Mouse (Mus musculus) neural tube, embryonic 14.5 days (tissue): Measurements from ENCODE around the gene Pxn. TPM values are rescaled to one million over a fixed set of nuclear protein-coding genes. Genes with fewer than 3 reads are reported as not detected.

Experiments used
- ATAC-seq: fragments of 200-750 bp; cut with Nextera tagmentation; 2 replicates; pipeline ENCODE4 v1.8.0; 2017; ENCODE audit warnings: low read depth, mild to moderate bottlenecking, moderate TSS enrichment, moderate library complexity
- H3K27ac ChIP-seq: fragments of 300-500 bp; sonication (generic); 2 replicates; pipeline ENCODE4 v1.5.1; 2014; ENCODE audit warnings: low read depth, mild to moderate bottlenecking, control low read depth, low read length, moderate library complexity, mixed read lengths
- H3K27me3 ChIP-seq: fragments of 300-500 bp; sonication (generic); 2 replicates; pipeline ENCODE4 v1.6.1; 2014; ENCODE audit warnings: low read length; ENCODE audit not compliant: control insufficient read depth, insufficient read depth
- H3K36me3 ChIP-seq: fragments of 300-500 bp; sonication (generic); 2 replicates; pipeline ENCODE4 v1.6.1; 2014; ENCODE audit warnings: low read length, mixed read lengths; ENCODE audit not compliant: control insufficient read depth, insufficient read depth
- H3K4me1 ChIP-seq: fragments of 300-500 bp; sonication (generic); 2 replicates; pipeline ENCODE4 v1.6.1; 2014; ENCODE audit warnings: low read length; ENCODE audit not compliant: control insufficient read depth, insufficient read depth
- H3K4me2 ChIP-seq: fragments of 300-500 bp; sonication (generic); 2 replicates; pipeline ENCODE4 v1.6.1; 2014; ENCODE audit warnings: mild to moderate bottlenecking, low read depth, low read length, control low read depth
- H3K4me3 ChIP-seq: fragments of 300-500 bp; sonication (generic); 2 replicates; pipeline ENCODE4 v1.5.1; 2014; ENCODE audit warnings: low read depth, low read length, control low read depth, mixed read lengths
- H3K9ac ChIP-seq: fragments of 300-500 bp; sonication (generic); replicated peaks from 2 replicates; pipeline ENCODE4 v1.6.1; 2014; ENCODE audit warnings: low read depth, mild to moderate bottlenecking, control low read depth, low read length, mixed read lengths
- H3K9me3 ChIP-seq: fragments of 300-500 bp; sonication (generic); 2 replicates; pipeline ENCODE4 v1.6.1; 2016; ENCODE audit warnings: low read length; ENCODE audit not compliant: control insufficient read depth
- WGBS: fragments of 180-500 bp; shearing (Covaris S2); extraction: QIAGEN DNeasy Blood & Tissue Kit; methylation state at CpG from one replicate; pipeline ENCODE4 v1.1.7; 2014; 5-methylcytosine and 5-hydroxymethylcytosine counted together
- polyA plus RNA-seq: library from polyadenylated mRNA; unstranded; fragments of >200 nt; fragmentation: Nextera tagmentation; extraction: Ambion mirVana; gene quantifications from 2 replicates; pipeline ENCODE4 v1.2.1, GENCODE M21; 2014

Pxn gene
- polyA plus RNA-seq, 1 experiment from 2014 or later, result 8.5 TPM

DNA sequence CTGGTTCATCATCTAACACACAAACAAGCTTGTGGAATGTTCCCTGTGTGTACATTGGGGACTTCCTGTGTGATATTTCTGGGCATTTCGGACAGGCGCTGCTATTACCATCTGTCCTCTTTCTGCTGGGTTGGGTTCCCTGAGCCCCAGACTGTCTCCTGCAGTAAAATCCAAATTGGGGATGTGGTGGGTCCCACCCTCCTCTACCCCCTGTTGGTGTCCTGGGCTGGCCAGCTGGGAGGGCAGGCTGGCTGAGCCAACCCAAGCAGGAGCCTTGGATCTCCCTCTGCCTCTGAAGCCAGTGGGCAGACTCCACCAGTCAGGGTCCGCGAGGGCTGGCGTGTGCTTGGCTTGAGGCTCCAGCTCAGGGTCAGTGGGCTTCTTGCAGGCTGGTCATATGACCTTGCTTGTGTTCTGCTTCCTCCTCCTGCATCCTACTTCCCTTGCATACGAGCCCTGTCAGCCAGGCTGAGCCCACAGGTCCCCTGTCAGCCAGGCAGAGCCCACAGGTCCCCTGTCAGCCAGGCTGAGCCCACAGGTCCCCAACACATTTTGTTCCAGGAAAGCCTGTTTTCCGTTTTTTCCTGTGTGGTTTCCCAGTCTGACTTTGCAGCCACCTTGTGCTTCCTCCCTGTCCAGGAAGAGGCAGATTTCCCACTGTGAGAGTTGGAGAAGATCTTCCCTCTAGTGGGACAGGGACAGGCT, 23.4 kb downstream of the Pxn start:
- Histone ChIP-seq H3K27ac (no peak overlapping the region), H3K9ac (no peak overlapping the region), H3K4me3 (no peak overlapping the region), H3K9me3 (no peaks in the 10 kb centered on the region), H3K27me3 (no peaks in the 10 kb centered on the region), H3K4me1 (peaks cover 19% of the 10 kb centered on the region), H3K36me3 (no peaks in the 10 kb centered on the region), H3K4me2 (no peak overlapping the region)
- WGBS, result 77% methylated on average over 7 of the region's 7 CpGs
- no peak for ATAC-seq

GRCm38 (mm10) chr5:115530447-115530809, 24.0 kb downstream of the Pxn start:
- H3K4me1 ChIP-seq, result peaks cover 19% of the 10 kb centered on the region
- 62% methylated on average over 8 of the region's 8 CpGs for WGBS
- no peak overlapping the region for H3K4me3 ChIP-seq
- ATAC-seq, result no peak
- no peaks in the 10 kb centered on the region for H3K9me3 ChIP-seq
- no peak overlapping the region for H3K4me2 ChIP-seq
- H3K9ac ChIP-seq, result no peak overlapping the region
- no peaks in the 10 kb centered on the region for H3K27me3 ChIP-seq
- no peak overlapping the region for H3K27ac ChIP-seq
- no peaks in the 10 kb centered on the region for H3K36me3 ChIP-seq

DNA sequence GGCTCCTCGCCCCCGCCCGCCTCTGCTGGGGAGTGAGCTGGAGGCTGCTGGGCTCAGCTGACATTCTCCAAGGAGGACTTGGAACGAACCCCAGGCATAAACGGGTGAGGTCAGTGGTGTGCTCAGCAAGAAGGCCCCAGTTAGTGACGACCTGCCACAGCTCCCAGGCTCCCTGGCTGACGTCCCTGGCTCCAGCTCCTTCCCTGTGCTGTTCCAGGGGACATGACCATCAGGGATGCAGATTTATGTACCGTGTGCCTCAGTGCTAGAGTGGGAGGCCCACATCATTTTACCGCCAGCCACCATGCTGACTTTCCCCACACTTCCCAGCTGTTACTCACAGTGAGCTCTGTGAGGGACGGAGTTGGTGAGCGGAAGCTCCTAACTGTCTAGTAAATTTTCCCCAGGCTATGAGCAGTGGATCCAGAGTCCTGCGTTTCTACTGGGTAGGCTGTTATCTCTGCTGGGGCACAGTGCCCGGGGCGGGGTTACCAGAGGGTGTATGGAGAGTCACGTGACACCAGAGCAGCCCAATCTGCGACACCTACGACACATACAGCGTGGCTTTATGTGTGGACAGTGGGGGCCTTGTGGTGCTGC, 25.3 kb downstream of the Pxn start:
- WGBS, result 27% methylated on average over 18 of the region's 18 CpGs
- peak; percentile 83 for ATAC-seq
- no peak overlapping the region for H3K4me3 ChIP-seq
- H3K9me3 ChIP-seq, result no peaks in the 10 kb centered on the region
- H3K4me2 ChIP-seq, result peak overlapping the region; percentile 14; the same call in 1 of the 2 replicates
- H3K27me3 ChIP-seq, result no peaks in the 10 kb centered on the region
- no peak overlapping the region for H3K9ac ChIP-seq
- H3K4me1 ChIP-seq, result peaks cover 19% of the 10 kb centered on the region
- H3K36me3 ChIP-seq, result no peaks in the 10 kb centered on the region
- peak overlapping the region; percentile 75 for H3K27ac ChIP-seq

GRCm38 (mm10) chr5:115534290-115534731, 27.8 kb downstream of the Pxn start:
- Histone ChIP-seq H3K4me1 (peaks cover 21% of the 10 kb centered on the region), H3K36me3 (no peaks in the 10 kb centered on the region), H3K9me3 (no peaks in the 10 kb centered on the region), H3K27ac (no peak overlapping the region), H3K4me3 (no peak overlapping the region), H3K9ac (no peak overlapping the region), H3K27me3 (no peaks in the 10 kb centered on the region), H3K4me2 (no peak overlapping the region)
- WGBS, result 27% methylated on average over 16 of the region's 16 CpGs
- ATAC-seq, result no peak

GRCm38 (mm10) chr5:115534856-115535255, 28.4 kb downstream of the Pxn start:
- 49% methylated on average over 8 of the region's 8 CpGs for WGBS
- no peak overlapping the region for H3K9ac ChIP-seq
- H3K27ac ChIP-seq, result no peak overlapping the region
- H3K36me3 ChIP-seq, result no peaks in the 10 kb centered on the region
- no peaks in the 10 kb centered on the region for H3K27me3 ChIP-seq
- ATAC-seq, result no peak
- no peak overlapping the region for H3K4me3 ChIP-seq
- no peak overlapping the region for H3K4me2 ChIP-seq
- H3K4me1 ChIP-seq, result peaks cover 20% of the 10 kb centered on the region
- H3K9me3 ChIP-seq, result no peaks in the 10 kb centered on the region

DNA sequence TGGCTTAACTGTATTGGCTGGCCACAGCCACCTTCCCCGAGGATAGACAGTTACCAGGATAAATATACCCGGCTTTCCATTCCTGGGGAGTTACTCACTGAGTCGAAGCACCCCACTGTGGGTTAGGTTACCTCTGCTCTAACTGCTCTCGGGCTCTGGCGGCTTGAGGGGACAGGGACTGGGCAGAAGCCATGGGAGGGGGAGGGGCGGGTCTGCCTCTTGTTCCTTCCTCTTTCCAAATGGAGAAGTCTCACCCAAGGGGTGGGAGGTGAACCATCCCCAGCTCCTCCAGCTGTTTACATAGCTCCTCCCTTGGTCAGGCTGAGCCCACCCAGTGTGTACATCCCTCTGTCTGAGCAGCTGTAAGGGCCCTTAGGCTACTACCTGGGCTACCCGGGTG, 29.2 kb downstream of the Pxn start:
- Histone ChIP-seq H3K27me3 (no peaks in the 10 kb centered on the region), H3K4me3 (no peak overlapping the region), H3K4me1 (peaks cover 20% of the 10 kb centered on the region), H3K9me3 (no peaks in the 10 kb centered on the region), H3K9ac (no peak overlapping the region), H3K36me3 (no peaks in the 10 kb centered on the region), H3K4me2 (no peak overlapping the region), H3K27ac (no peak overlapping the region)
- 37% methylated on average over 7 of the region's 7 CpGs for WGBS
- ATAC-seq, result no peak

- Histone ChIP-seq H3K9ac (0 out of 2 replicates have a peak overlapping the region, but pooled peaks have one; percentile 7), H3K4me1 (peaks cover 11% of the 10 kb centered on the region), H3K9me3 (no peaks in the 10 kb centered on the region), H3K4me2 (no peak overlapping the region), H3K4me3 (no peak overlapping the region), H3K36me3 (no peaks in the 10 kb centered on the region), H3K27me3 (no peaks in the 10 kb centered on the region), H3K27ac (no peak overlapping the region)
- WGBS, result 73% methylated on average over 13 of the region's 13 CpGs
- ATAC-seq, result no peak; the same call in 1 of the 2 replicates
Measured at GRCm38 (mm10) chr5:115538017-115538692, 31.7 kb downstream of the Pxn start.

DNA sequence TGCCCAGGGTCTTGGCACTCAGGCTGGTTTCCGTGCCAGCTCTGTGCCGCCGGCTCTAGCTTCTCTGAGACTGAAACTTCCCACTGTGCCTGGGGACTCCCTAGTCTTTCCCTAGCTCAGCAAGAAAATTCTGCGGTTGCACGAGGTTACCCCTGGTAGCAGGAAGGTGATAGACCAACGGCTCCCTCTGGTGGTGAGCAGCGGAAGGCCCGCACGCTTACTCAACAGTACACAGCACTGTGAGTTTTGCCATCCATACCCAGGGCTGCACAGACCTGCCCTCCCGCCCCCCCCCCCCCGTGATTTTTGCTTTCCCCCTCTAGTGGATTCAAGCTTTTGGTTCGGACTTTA, 32.2 kb downstream of the Pxn start:
- ATAC-seq, result peak; percentile 88
- Histone ChIP-seq H3K36me3 (no peaks in the 10 kb centered on the region), H3K27me3 (no peaks in the 10 kb centered on the region), H3K4me1 (peaks cover 16% of the 10 kb centered on the region), H3K4me2 (no peak overlapping the region), H3K9ac (no peak overlapping the region), H3K27ac (no peak overlapping the region), H3K4me3 (no peak overlapping the region), H3K9me3 (no peaks in the 10 kb centered on the region)
- WGBS, result 2% methylated on average over 12 of the region's 12 CpGs
